Mouse (Mus musculus): ENCODE results near the gene Adsl.

DNA sequence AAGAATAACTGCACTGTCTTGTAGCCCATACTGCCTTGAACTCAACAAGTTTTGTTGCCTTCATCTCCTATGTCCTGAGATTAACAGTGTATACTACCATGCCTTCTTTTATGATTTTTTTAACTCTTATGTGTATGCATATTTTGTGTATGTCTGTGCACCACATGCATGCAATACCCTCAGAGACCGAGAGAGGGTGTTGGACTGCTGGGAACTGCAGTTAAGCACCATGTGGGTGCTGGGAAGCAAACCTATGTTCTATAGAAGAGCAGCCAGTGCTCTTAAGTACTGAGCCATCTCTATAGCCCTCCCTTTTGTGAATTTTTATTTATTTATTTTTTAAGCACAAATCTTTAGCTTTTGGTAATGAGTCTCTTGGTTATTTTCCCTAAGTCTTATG lies 34.5 kb upstream of the Adsl start:
- no peak for TF ChIP-seq POLR2A (IDR thresholded peaks at IDR 0.05; ENCODE audit: borderline replicate concordance, extremely low read depth, low read depth, low read length)
- TF ChIP-seq CTCF (IDR thresholded peaks at IDR 0.05; ENCODE audit: insufficient read depth, low read length) = no peak

Data from lung, adult 2 months (tissue).